Mouse (Mus musculus): ENCODE data around the gene Camk1d. TPM values are rescaled to one million over a fixed set of nuclear protein-coding genes. Genes with fewer than 3 reads are reported as not detected.

The Camk1d gene
- polyA plus RNA-seq, 1 experiment, result 1.0 TPM

GRCm38 (mm10) chr2:5510042-5510441 lies 204.3 kb downstream of the Camk1d start:
- WGBS, result 89% methylated on average over 6 of the region's 6 CpGs
- no peak for TF ChIP-seq CTCF (conservative IDR thresholded peaks at IDR 0.05; ENCODE audit: insufficient read depth, insufficient read length, low read depth, low read length)
- TF ChIP-seq POLR2A (IDR thresholded peaks at IDR 0.05; ENCODE audit: low read depth, low read length), result no peak
- DNase-seq, result no peak
- no peaks in the 10 kb centered on the region for H3K27me3 ChIP-seq (replicated peaks; ENCODE audit: control insufficient read depth, insufficient read depth, low read length)
- H3K27ac ChIP-seq (ENCODE audit: insufficient read depth, low read depth, low read length), result no peak overlapping the region
- no peaks in the 10 kb centered on the region for H3K36me3 ChIP-seq (ENCODE audit: control insufficient read depth, insufficient read depth, low read length)
- no peak overlapping the region for H3K4me3 ChIP-seq (ENCODE audit: insufficient read depth, low read depth, low read length)
- H3K4me1 ChIP-seq (ENCODE audit: control insufficient read depth, insufficient read depth, low read length), result no peaks in the 10 kb centered on the region

- no peak overlapping the region for H3K4me3 ChIP-seq (ENCODE audit: insufficient read depth, low read depth, low read length)
- DNase-seq, result no peak
- 73% methylated on average over 4 of the region's 4 CpGs for WGBS
- H3K27me3 ChIP-seq (replicated peaks; ENCODE audit: control insufficient read depth, insufficient read depth, low read length), result no peaks in the 10 kb centered on the region
- H3K36me3 ChIP-seq (ENCODE audit: control insufficient read depth, insufficient read depth, low read length), result no peaks in the 10 kb centered on the region
- no peak overlapping the region for H3K27ac ChIP-seq (ENCODE audit: insufficient read depth, low read depth, low read length)
- TF ChIP-seq POLR2A (IDR thresholded peaks at IDR 0.05; ENCODE audit: low read depth, low read length) (no peak), CTCF (conservative IDR thresholded peaks at IDR 0.05; ENCODE audit: insufficient read depth, insufficient read length, low read depth, low read length) (no peak)
- no peaks in the 10 kb centered on the region for H3K4me1 ChIP-seq (ENCODE audit: control insufficient read depth, insufficient read depth, low read length)
Observed at GRCm38 (mm10) chr2:5499620-5500019, 214.7 kb downstream of the Camk1d start.

DNA sequence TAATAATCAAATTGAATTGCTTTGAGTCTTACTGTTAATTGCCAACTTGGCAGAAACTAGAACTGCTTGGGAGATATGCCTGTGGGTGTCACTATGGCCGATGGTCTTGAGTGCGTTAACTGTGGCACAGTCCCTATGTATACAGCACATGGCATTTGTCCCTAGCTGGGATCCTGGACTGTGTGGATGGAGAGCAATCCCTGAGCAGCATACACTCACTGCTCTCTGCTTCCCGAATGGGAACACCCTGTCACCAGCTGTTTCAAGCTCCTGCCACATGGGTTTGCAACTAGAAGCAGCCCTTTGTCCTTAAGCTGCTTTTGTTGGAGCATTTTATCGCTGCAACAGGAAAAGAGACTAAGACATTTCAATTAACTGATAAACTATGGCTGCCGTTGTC lies 224.4 kb downstream of the Camk1d start:
- TF ChIP-seq POLR2A (IDR thresholded peaks at IDR 0.05; ENCODE audit: low read depth, low read length) (no peak), CTCF (conservative IDR thresholded peaks at IDR 0.05; ENCODE audit: insufficient read depth, insufficient read length, low read depth, low read length) (no peak)
- H3K36me3 ChIP-seq (ENCODE audit: control insufficient read depth, insufficient read depth, low read length), result no peaks in the 10 kb centered on the region
- 61% methylated on average over 5 of the region's 5 CpGs for WGBS

GRCm38 (mm10) chr2:5487344-5487743 lies 227.0 kb downstream of the Camk1d start:
- Histone ChIP-seq H3K4me1 (ENCODE audit: control insufficient read depth, insufficient read depth, low read length) (no peaks in the 10 kb centered on the region), H3K4me3 (ENCODE audit: insufficient read depth, low read depth, low read length) (no peak overlapping the region), H3K36me3 (ENCODE audit: control insufficient read depth, insufficient read depth, low read length) (no peaks in the 10 kb centered on the region), H3K27me3 (replicated peaks; ENCODE audit: control insufficient read depth, insufficient read depth, low read length) (no peaks in the 10 kb centered on the region), H3K27ac (ENCODE audit: insufficient read depth, low read depth, low read length) (no peak overlapping the region)
- 93% methylated on average over 3 of the region's 3 CpGs for WGBS
- TF ChIP-seq POLR2A (IDR thresholded peaks at IDR 0.05; ENCODE audit: low read depth, low read length), result no peak
- TF ChIP-seq CTCF (conservative IDR thresholded peaks at IDR 0.05; ENCODE audit: insufficient read depth, insufficient read length, low read depth, low read length), result no peak
- no peak for DNase-seq

More for the DNA sequence above, 224.4 kb downstream of the Camk1d start:
- H3K4me3 ChIP-seq (ENCODE audit: insufficient read depth, low read depth, low read length), result no peak overlapping the region
- no peak overlapping the region for H3K27ac ChIP-seq (ENCODE audit: insufficient read depth, low read depth, low read length)
- no peaks in the 10 kb centered on the region for H3K27me3 ChIP-seq (replicated peaks; ENCODE audit: control insufficient read depth, insufficient read depth, low read length)
- DNase-seq, result no peak
- H3K4me1 ChIP-seq (ENCODE audit: control insufficient read depth, insufficient read depth, low read length), result no peaks in the 10 kb centered on the region

DNA sequence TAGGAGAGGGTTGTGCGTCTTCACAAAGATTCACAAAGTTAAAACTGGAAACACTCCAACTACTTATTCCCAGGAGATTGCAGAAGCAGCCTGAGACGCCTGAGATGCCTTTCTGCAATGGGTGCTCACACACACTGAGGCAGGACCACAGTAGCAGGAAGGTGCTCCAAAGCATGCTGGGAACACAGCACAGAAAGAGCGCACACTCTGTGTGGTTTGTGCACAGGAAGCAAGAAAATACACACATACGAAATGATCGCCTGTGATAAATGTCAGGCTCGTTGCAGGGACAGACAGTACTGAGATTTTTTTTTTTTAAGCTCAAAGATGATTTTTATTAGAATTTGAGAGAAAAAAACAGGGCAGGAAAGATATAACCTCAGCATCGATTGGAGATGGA lies 227.7 kb downstream of the Camk1d start:
- WGBS, result 85% methylated on average over 7 of the region's 7 CpGs
- H3K36me3 ChIP-seq (ENCODE audit: control insufficient read depth, insufficient read depth, low read length), result no peaks in the 10 kb centered on the region
- no peak overlapping the region for H3K27ac ChIP-seq (ENCODE audit: insufficient read depth, low read depth, low read length)
- no peaks in the 10 kb centered on the region for H3K4me1 ChIP-seq (ENCODE audit: control insufficient read depth, insufficient read depth, low read length)
- no peaks in the 10 kb centered on the region for H3K27me3 ChIP-seq (replicated peaks; ENCODE audit: control insufficient read depth, insufficient read depth, low read length)
- no peak for DNase-seq
- no peak overlapping the region for H3K4me3 ChIP-seq (ENCODE audit: insufficient read depth, low read depth, low read length)
- TF ChIP-seq POLR2A (IDR thresholded peaks at IDR 0.05; ENCODE audit: low read depth, low read length) (no peak), CTCF (conservative IDR thresholded peaks at IDR 0.05; ENCODE audit: insufficient read depth, insufficient read length, low read depth, low read length) (no peak)

DNA sequence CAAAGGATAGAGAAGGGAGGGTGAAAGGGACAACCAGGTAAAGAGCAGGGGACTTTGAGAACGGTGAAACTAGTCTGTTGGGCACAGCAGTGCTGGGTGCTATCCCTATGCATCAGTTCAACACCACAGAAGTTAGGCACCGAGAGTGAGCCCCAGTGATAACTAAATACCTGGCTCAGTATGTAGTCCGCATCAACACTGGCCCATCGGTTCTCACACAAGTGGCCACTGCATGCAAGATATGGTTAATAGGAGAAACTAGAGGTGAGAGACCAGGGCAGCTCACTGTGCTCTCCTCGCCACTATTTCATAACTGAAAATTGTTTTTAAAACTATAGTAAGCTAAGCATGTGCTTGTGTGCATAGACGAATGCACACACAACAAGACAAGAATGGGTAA lies 228.5 kb downstream of the Camk1d start:
- H3K4me3 ChIP-seq (ENCODE audit: insufficient read depth, low read depth, low read length), result no peak overlapping the region
- H3K27me3 ChIP-seq (replicated peaks; ENCODE audit: control insufficient read depth, insufficient read depth, low read length), result no peaks in the 10 kb centered on the region
- H3K36me3 ChIP-seq (ENCODE audit: control insufficient read depth, insufficient read depth, low read length), result no peaks in the 10 kb centered on the region
- no peak overlapping the region for H3K27ac ChIP-seq (ENCODE audit: insufficient read depth, low read depth, low read length)
- WGBS, result 94% methylated on average over 6 of the region's 6 CpGs
- no peak for DNase-seq
- TF ChIP-seq POLR2A (IDR thresholded peaks at IDR 0.05; ENCODE audit: low read depth, low read length), result no peak
- H3K4me1 ChIP-seq (ENCODE audit: control insufficient read depth, insufficient read depth, low read length), result no peaks in the 10 kb centered on the region

- WGBS, result 82% methylated on average over 3 of the region's 3 CpGs
- Histone ChIP-seq H3K4me1 (ENCODE audit: control insufficient read depth, insufficient read depth, low read length) (no peaks in the 10 kb centered on the region), H3K27ac (ENCODE audit: insufficient read depth, low read depth, low read length) (no peak overlapping the region), H3K27me3 (replicated peaks; ENCODE audit: control insufficient read depth, insufficient read depth, low read length) (no peaks in the 10 kb centered on the region), H3K36me3 (ENCODE audit: control insufficient read depth, insufficient read depth, low read length) (no peaks in the 10 kb centered on the region), H3K4me3 (ENCODE audit: insufficient read depth, low read depth, low read length) (no peak overlapping the region)
- TF ChIP-seq CTCF (conservative IDR thresholded peaks at IDR 0.05; ENCODE audit: insufficient read depth, insufficient read length, low read depth, low read length) (no peak), POLR2A (IDR thresholded peaks at IDR 0.05; ENCODE audit: low read depth, low read length) (no peak)
- no peak for DNase-seq
Observed at GRCm38 (mm10) chr2:5479886-5480285, 234.4 kb downstream of the Camk1d start.

GRCm38 (mm10) chr2:5478709-5479108 lies 235.6 kb downstream of the Camk1d start:
- H3K36me3 ChIP-seq (ENCODE audit: control insufficient read depth, insufficient read depth, low read length), result no peaks in the 10 kb centered on the region
- H3K4me3 ChIP-seq (ENCODE audit: insufficient read depth, low read depth, low read length), result no peak overlapping the region
- H3K27ac ChIP-seq (ENCODE audit: insufficient read depth, low read depth, low read length), result no peak overlapping the region
- 72% methylated on average over 5 of the region's 5 CpGs for WGBS
- no peaks in the 10 kb centered on the region for H3K27me3 ChIP-seq (replicated peaks; ENCODE audit: control insufficient read depth, insufficient read depth, low read length)
- no peak for TF ChIP-seq POLR2A (IDR thresholded peaks at IDR 0.05; ENCODE audit: low read depth, low read length)
- TF ChIP-seq CTCF (conservative IDR thresholded peaks at IDR 0.05; ENCODE audit: insufficient read depth, insufficient read length, low read depth, low read length), result no peak
- no peak for DNase-seq
- H3K4me1 ChIP-seq (ENCODE audit: control insufficient read depth, insufficient read depth, low read length), result no peaks in the 10 kb centered on the region

All from kidney, adult 2 months (tissue).